Mouse (Mus musculus): ENCODE results near the gene Shisa2. TPM values are rescaled to one million over a fixed set of nuclear protein-coding genes. Genes with fewer than 3 reads are reported as not detected.

Shisa2 gene
- 1.9 and 2.0 TPM in 2 replicates for polyA plus RNA-seq (2012; rRNA removed)

DNA sequence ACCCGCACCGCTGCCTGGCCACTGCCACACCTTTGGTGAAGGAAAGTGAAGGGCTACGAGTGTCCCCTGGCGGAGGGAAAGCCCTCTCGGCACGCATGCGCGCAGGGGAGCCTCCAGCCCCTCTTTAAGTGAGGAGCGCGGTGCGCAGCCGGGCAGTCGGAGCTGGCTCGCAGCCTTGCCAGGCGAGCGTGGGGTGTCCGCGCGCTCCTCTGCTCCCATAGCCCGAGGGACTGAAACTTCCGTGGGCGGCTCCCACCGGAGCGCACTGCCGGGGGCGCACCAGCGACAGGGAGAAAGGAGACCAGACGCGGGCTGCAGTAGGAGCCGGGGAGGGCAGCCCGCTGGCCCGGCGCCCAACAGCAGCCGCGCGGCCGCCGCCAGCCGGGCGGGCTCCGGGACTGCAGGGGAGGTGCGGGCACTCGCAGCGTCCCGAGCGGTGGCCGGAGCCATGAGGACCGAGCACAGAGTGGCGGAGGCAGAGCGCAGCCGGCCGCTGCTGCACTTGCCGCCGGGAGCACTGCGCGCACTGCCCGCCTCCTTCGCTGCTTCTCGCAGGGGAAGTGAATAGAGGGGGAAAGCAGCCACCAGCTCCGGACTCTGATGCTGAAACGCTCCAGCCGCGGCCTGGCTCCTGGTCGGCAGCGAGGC is at the start of gene Shisa2:
Gene Shisa2 (plus strand): TSS at position 151 of the 648 bp plus-strand sequence.
- no peaks in the 10 kb centered on the region for H3K36me3 ChIP-seq (ENCODE audit: control insufficient read depth, insufficient read depth, low read length)
- 0 out of 2 replicates have a peak, but pooled peaks have one; percentile 12 for TF ChIP-seq CTCF (IDR thresholded peaks at IDR 0.05; ENCODE audit: control insufficient read depth, insufficient read depth, insufficient replicate concordance, low read depth, low read length)
- no peak for TF ChIP-seq POLR2A (IDR thresholded peaks at IDR 0.05; ENCODE audit: control insufficient read depth, low read depth, low read length)
- H3K27me3 ChIP-seq (ENCODE audit: control insufficient read depth, insufficient read depth, low read length) = no peaks in the 10 kb centered on the region
- H3K27ac ChIP-seq (ENCODE audit: control insufficient read depth, insufficient read depth, low read depth, low read length) = no peak within 1 kb of the TSS
- H3K4me3 ChIP-seq (ENCODE audit: control insufficient read depth, low read depth, low read length) = peak within 1 kb of the TSS; percentile 63
- peaks cover 17% of the 10 kb centered on the region for H3K4me1 ChIP-seq (ENCODE audit: control insufficient read depth, insufficient read depth, low read length)

GRCm38 (mm10) chr14:59576385-59576784 is 48.7 kb upstream of the Shisa2 start:
- H3K27ac ChIP-seq (ENCODE audit: control insufficient read depth, insufficient read depth, low read depth, low read length) = no peak overlapping the region
- H3K4me3 ChIP-seq (ENCODE audit: control insufficient read depth, low read depth, low read length) = no peak overlapping the region
- TF ChIP-seq CTCF (IDR thresholded peaks at IDR 0.05; ENCODE audit: control insufficient read depth, insufficient read depth, insufficient replicate concordance, low read depth, low read length) (no peak), POLR2A (IDR thresholded peaks at IDR 0.05; ENCODE audit: control insufficient read depth, low read depth, low read length) (no peak)
- H3K36me3 ChIP-seq (ENCODE audit: control insufficient read depth, insufficient read depth, low read length) = peaks cover 1% of the 10 kb centered on the region; the same call in 1 of the 2 replicates
- no peaks in the 10 kb centered on the region; the same call in 1 of the 2 replicates for H3K4me1 ChIP-seq (ENCODE audit: control insufficient read depth, insufficient read depth, low read length)
- no peaks in the 10 kb centered on the region for H3K27me3 ChIP-seq (ENCODE audit: control insufficient read depth, insufficient read depth, low read length)

GRCm38 (mm10) chr14:59590614-59591013 is 34.5 kb upstream of the Shisa2 start:
- Histone ChIP-seq H3K27ac (ENCODE audit: control insufficient read depth, insufficient read depth, low read depth, low read length) (no peak overlapping the region), H3K4me1 (ENCODE audit: control insufficient read depth, insufficient read depth, low read length) (no peaks in the 10 kb centered on the region), H3K36me3 (ENCODE audit: control insufficient read depth, insufficient read depth, low read length) (peaks cover 4% of the 10 kb centered on the region), H3K4me3 (ENCODE audit: control insufficient read depth, low read depth, low read length) (no peak overlapping the region), H3K27me3 (ENCODE audit: control insufficient read depth, insufficient read depth, low read length) (no peaks in the 10 kb centered on the region)
- TF ChIP-seq CTCF (IDR thresholded peaks at IDR 0.05; ENCODE audit: control insufficient read depth, insufficient read depth, insufficient replicate concordance, low read depth, low read length) (no peak), POLR2A (IDR thresholded peaks at IDR 0.05; ENCODE audit: control insufficient read depth, low read depth, low read length) (no peak)

GRCm38 (mm10) chr14:59591901-59592300 is 33.2 kb upstream of the Shisa2 start:
- peaks cover under 1% of the 10 kb centered on the region; the same call in 1 of the 2 replicates for H3K4me1 ChIP-seq (ENCODE audit: control insufficient read depth, insufficient read depth, low read length)
- H3K27me3 ChIP-seq (ENCODE audit: control insufficient read depth, insufficient read depth, low read length) = no peaks in the 10 kb centered on the region
- H3K27ac ChIP-seq (ENCODE audit: control insufficient read depth, insufficient read depth, low read depth, low read length) = no peak overlapping the region
- TF ChIP-seq CTCF (IDR thresholded peaks at IDR 0.05; ENCODE audit: control insufficient read depth, insufficient read depth, insufficient replicate concordance, low read depth, low read length) = no peak
- no peak for TF ChIP-seq POLR2A (IDR thresholded peaks at IDR 0.05; ENCODE audit: control insufficient read depth, low read depth, low read length)
- H3K36me3 ChIP-seq (ENCODE audit: control insufficient read depth, insufficient read depth, low read length) = peaks cover 4% of the 10 kb centered on the region
- H3K4me3 ChIP-seq (ENCODE audit: control insufficient read depth, low read depth, low read length) = no peak overlapping the region

DNA sequence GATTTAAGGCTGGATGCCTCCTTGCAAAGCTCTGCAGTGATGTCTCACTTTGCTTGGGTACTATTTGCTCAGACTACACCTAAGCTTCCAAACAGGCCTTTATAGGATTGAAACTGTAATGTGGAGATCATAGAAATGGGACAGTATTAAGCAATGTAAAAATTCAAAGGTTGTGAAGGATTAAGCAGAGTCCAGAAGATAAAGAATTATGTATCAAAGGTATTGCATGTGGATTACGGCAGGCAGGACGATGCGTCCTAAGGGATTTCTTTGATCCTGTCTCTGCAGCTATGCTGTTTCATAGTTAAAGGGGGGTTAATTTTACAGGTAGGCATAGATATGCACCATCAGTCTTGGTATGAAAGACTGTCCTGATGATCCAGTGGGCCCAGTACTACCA is 32.5 kb upstream of the Shisa2 start:
- H3K4me3 ChIP-seq (ENCODE audit: control insufficient read depth, low read depth, low read length) = no peak overlapping the region
- H3K27ac ChIP-seq (ENCODE audit: control insufficient read depth, insufficient read depth, low read depth, low read length) = no peak overlapping the region
- H3K36me3 ChIP-seq (ENCODE audit: control insufficient read depth, insufficient read depth, low read length) = peaks cover 4% of the 10 kb centered on the region
- H3K27me3 ChIP-seq (ENCODE audit: control insufficient read depth, insufficient read depth, low read length) = no peaks in the 10 kb centered on the region
- TF ChIP-seq CTCF (IDR thresholded peaks at IDR 0.05; ENCODE audit: control insufficient read depth, insufficient read depth, insufficient replicate concordance, low read depth, low read length) (no peak), POLR2A (IDR thresholded peaks at IDR 0.05; ENCODE audit: control insufficient read depth, low read depth, low read length) (no peak)
- peaks cover 4% of the 10 kb centered on the region; the same call in 1 of the 2 replicates for H3K4me1 ChIP-seq (ENCODE audit: control insufficient read depth, insufficient read depth, low read length)

DNA sequence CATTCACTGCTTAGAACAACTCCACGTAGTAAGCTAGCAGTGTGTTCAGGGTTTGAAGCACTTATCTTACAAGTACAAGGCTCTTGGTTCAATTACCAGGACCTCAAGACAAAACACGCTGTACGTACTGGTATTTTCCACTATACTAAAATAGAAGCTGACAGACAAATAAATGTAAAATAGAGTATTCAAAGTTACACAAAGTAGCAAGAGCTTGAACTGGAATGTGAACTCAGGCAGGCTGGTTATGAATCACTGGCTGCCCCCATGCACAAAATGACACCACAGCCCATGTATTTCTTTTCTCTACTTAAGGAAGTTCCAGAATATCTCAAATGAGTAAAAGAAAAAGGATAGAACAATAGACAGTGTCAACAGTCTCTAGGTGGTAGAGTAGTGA is 30.1 kb upstream of the Shisa2 start:
- no peak overlapping the region for H3K4me3 ChIP-seq (ENCODE audit: control insufficient read depth, low read depth, low read length)
- no peaks in the 10 kb centered on the region for H3K36me3 ChIP-seq (ENCODE audit: control insufficient read depth, insufficient read depth, low read length)
- TF ChIP-seq CTCF (IDR thresholded peaks at IDR 0.05; ENCODE audit: control insufficient read depth, insufficient read depth, insufficient replicate concordance, low read depth, low read length) = no peak
- no peaks in the 10 kb centered on the region for H3K27me3 ChIP-seq (ENCODE audit: control insufficient read depth, insufficient read depth, low read length)
- no peak overlapping the region for H3K27ac ChIP-seq (ENCODE audit: control insufficient read depth, insufficient read depth, low read depth, low read length)
- peaks cover 4% of the 10 kb centered on the region; the same call in 1 of the 2 replicates for H3K4me1 ChIP-seq (ENCODE audit: control insufficient read depth, insufficient read depth, low read length)

DNA sequence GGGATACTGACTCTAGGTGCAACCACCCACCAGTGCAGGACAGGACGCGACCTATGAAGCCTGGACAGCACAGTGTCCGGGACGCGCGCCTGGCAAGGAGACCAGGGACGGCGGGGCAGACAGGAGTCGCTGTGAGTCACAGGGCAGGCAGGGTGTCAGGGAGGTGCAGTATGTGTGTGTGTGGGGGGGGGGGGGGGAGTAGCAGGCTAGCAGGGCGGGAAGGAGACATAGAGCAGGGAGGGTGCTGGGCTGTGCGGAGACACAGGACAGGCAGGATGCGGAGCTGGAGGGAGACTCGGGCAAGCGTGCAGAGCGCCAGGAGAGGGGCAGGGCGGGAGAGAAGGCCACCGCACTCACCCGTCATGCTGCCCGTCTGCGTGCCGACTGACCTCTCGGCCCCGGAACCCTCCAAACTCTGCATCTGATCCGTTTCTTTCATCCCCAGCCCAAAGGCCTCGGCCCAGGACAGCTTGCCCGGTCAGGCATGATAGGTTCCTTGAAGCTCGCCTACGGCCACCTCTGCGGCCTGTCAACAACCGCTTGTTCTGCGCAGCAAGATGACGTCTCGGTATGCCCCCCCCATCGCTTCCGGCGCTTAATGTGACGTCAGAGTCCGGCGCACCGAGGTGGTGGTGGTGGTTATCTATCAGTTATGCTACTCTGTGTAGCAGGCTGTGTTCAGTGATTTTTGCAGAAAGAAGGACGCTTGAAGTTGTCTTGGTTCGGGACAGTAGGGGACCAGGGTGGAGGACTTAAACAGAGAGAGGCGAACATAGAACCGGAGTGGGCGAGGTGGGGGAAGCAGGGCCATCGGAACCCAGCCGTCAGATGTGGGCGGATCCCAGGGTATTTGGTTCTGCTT is 27.5 kb upstream of the Shisa2 start, which contains the start of gene Cdadc1:
Gene Cdadc1 (minus strand): TSS at position 562 of the 862 bp plus-strand sequence.
- TF ChIP-seq POLR2A (IDR thresholded peaks at IDR 0.05; ENCODE audit: control insufficient read depth, low read depth, low read length) = peak; percentile 87
- no peak for TF ChIP-seq CTCF (IDR thresholded peaks at IDR 0.05; ENCODE audit: control insufficient read depth, insufficient read depth, insufficient replicate concordance, low read depth, low read length)
- Histone ChIP-seq H3K4me3 (ENCODE audit: control insufficient read depth, low read depth, low read length) (peak within 1 kb of the TSS; percentile 89), H3K27ac (ENCODE audit: control insufficient read depth, insufficient read depth, low read depth, low read length) (peak within 1 kb of the TSS; percentile 78), H3K36me3 (ENCODE audit: control insufficient read depth, insufficient read depth, low read length) (no peaks in the 10 kb centered on the region), H3K4me1 (ENCODE audit: control insufficient read depth, insufficient read depth, low read length) (peaks cover 4% of the 10 kb centered on the region; the same call in 1 of the 2 replicates), H3K27me3 (ENCODE audit: control insufficient read depth, insufficient read depth, low read length) (no peaks in the 10 kb centered on the region)

Data from testis, adult 2 months (tissue).